Mouse (Mus musculus) cerebellum, adult 11 months (tissue): ENCODE data around the gene H2-Q1.
"Not testable (repeated sequence)": the region's sequence is repeated elsewhere in the genome, so short reads cannot be mapped to it uniquely, and the experiment has no call there.

Experiments used
- DNase-seq: peaks from one replicate; pipeline ENCODE4 v3.0.0; 2022

The H2-Q1 gene

DNA sequence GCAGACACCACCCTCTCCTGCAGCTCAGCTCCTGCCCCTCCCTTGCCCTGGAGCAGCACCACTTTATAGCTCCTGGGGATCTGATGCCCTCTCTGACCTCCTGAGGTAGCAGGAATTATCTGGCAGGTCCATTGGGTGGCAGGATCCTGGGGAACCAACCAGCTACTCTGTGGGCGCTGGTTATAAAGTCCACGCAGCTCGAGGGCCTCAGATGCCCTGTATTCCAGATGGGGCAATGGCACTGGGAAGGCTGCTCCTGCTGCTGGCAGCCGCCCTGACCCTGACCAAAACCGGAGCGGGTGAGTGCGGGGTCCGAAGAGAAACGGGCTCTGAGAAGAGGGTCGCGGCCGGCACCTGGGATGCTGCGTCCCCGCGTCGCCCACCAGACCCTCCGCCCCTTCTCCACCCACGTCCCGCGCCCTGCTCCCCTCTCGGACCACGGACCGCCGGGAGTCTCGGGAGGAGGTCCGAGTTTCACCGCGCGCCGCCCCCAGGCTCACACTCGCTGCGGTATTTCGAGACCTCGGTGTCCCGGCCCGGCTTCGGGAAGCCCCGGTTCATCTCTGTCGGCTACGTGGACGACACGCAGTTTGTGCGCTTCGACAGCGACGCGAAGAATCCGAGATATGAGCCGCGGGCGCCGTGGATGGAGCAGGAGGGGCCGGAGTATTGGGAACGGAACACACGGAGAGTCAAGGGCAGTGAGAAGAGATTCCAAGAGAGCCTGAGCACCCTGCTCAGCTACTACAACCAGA, at the start of gene H2-Q1:
Gene H2-Q1 (plus strand): TSS at position 79 of the 755 bp plus-strand sequence.
- DNase-seq, result no peak

DNA sequence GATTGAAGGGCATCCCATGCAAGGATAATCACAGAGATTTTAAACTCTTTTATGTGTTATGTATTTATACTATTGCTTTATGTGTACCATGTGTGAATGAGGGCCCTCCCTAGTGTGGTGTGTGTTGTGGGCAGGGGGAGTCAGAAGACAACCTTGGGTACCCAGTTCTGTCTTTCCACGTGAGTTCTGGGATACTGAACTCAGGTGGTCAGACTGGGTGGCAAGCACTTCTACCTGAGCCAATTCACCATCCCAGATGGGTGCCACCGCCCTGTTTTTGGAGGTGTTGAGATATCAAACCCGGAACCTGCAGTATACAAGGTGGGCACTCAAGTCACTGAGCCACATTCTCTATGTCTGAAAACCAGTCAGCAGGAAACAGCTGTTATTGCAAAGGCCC, 48.0 kb upstream of the H2-Q1 start:
- DNase-seq, result no peak

DNA sequence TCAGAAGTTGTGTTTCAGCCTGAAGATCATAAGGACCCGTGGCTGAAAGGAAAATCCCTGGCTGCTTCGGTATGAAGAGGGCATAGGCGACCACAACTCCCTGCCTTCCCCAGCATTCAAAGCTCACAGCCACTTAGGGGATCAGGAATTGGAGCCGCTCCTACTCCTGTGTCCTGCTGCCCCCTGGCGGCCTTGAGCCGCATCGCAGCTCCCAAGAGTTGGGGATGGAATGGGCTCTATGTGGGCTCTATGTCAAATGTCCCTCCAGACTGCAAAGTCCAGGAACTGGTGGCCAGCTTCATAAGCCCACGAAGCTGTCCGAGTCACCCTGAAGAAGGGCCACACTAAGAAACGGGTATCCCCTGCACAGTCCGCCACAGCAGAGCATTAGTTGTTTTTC, 45.4 kb upstream of the H2-Q1 start:
- DNase-seq, result peak; percentile 75

DNA sequence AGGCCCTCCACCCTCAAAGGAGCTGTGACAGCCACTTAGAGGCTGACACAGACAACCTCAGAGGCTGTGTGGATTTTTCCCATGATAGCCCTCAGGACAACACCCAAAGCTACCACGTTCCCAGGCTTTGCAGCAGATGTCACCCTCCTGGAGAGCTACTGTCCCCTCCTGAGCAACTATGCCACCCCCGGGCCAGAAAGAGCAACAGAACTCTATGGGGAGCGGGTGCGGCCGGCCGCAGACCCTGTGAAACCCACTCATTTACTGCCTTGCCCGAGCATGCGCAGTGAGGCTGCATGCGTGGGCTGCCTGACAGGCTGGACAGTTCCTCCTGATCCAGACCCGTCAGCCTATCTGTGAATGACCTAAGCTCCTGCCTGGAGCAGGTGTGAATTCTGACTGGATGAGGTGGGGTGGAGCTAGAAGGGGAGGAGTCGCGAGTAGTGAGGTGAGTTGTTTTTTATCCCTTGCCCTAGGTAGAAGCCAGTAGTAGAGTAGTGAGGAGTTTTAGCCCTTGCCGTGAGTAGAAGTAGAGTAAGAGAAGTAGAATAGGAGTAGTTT, 43.8 kb upstream of the H2-Q1 start:
- DNase-seq, result no peak

DNA sequence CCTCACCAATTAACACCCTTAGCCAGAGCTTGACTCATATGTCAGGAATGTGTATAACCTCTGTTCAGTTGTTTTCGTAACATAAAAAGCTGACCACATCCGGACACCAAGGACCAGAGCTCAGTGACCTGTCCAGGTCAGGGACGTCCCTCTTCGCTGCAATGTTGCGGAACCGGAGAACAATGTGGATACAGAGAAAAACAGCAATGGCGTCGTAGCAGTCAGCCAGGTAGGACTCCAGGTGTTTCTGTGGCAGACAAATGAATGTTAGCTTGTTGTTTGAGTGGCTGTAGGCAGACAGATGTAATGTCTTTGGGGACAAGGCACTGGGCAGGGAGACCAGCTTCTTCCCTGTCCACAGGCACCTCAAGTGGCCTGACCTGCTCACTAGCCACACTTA, 42.2 kb upstream of the H2-Q1 start:
- no peak for DNase-seq

DNA sequence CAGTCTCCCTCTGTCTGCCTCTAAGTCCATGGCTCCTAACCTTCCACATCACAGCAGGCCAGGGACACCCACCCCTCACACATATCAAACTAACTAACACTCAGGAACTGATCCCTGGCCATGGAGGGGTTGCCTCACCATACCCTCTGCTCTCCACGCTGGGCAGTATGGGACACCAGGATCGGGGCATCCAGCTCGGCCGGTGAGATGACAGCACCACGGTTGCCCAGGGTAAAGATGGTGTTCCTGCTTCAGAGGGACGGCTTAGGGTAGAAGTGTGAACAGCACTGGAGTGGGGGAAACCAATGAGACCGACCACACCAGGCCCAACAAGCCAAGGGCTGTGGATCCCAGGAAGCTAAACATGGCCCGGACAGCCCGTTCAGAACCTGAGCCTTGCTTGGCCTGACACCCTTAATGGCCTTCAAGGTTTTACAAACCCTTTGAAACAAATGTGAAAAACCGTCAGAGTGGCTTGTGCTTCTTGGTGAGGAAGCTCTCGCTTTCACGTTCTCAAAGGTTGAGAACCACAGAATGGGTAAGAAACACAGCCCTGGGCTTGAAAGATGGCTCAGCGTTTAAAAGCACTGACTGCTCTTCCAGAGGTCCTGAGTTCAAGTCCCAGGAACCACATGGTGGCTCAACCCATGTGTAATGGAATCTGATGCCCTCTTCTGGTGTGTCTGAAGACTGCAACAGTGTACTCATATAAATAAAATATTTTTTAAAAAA, 41.1 kb upstream of the H2-Q1 start:
- no peak for DNase-seq

DNA sequence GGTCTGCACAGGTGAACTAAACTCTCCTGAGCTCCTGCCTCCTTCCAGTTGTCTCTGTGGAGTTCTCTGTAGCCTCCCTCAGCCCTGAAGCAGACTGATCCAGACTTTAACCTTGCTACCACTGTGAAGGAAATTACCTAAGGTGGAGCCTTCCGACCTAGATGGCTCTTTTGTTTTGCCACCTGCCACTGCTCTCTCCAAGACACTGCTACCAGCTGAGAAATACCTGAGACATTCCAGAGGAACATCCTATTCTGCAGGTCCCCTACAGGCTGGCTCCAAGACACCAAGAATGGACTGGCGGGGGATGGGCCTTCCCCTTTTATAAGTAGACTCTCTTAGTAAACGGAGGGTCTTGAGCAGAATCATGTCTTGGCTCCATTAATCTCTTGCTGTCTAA, 39.9 kb upstream of the H2-Q1 start:
- DNase-seq, result no peak

DNA sequence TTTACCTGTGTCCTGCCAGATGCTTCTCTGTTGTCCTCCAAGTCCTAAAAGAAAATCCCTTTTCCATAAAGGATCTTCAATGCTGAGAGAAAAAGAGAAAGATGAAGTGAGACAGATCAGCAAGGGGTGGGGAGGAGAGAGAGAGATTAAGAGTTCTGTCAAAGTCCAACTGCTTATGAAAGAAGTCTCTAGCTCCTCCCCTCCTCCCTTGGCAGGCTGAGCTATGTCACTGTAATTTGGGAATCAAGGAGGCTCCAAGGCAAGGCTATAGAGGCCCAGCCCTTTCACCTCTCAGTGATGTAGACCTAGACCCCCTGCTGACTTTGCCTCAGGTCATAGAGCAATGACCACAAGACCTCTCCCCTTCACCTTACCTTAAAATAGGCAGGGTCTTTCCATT, 34.8 kb upstream of the H2-Q1 start:
- DNase-seq, result no peak

DNA sequence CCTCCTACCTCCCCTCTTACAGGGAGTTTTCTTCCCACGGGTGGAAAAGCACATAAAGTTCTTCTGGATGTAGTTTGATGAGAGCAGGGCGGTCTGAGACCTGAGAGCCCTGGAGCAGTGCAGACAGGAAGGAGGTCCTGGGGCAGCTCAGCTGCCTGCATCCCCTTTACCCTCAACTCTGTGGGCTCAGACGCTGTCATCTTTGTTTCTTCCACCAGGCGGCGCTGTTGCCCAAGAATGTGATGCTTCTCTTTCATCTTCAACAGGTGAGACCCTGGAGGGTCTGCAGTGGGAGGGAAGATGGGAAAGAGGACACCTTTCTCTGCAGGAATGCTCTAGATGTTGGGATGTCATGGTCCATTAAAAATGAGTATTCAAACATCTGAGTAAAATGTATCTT, 24.4 kb upstream of the H2-Q1 start:
- DNase-seq, result not testable (repeated sequence)

DNA sequence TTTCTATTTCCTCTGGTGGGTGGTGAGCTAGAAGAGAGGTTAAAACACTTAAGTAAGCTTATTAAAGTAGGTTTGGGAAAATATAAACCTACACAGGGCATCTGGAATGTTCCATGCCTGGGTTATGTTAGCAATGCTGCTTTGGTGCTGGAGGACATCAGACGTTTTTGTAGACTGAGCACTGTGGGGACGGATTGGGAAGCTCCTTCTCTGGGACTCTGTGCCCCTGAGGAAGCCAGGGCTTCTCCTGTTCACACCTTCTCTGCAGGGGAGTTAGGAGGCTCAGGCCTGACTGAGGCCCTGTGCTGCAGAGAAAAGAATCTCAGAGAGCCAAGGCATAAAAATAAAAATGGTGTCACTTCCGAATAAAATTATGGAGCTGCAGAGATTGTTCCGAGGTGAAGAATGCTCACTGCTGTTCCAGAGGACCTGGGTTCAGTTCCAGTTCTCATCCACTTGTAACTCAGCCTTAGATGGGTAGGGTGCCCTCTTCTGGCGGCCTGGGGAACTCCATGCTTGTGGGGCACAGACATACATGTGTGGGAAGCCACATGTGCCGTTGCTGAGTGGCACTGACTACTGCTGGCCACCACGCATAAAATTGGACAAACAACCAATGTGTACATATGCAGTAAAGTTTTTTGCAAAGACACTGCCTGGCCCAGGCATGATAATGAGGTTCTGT, 19.8 kb upstream of the H2-Q1 start:
- not testable (repeated sequence) for DNase-seq

DNA sequence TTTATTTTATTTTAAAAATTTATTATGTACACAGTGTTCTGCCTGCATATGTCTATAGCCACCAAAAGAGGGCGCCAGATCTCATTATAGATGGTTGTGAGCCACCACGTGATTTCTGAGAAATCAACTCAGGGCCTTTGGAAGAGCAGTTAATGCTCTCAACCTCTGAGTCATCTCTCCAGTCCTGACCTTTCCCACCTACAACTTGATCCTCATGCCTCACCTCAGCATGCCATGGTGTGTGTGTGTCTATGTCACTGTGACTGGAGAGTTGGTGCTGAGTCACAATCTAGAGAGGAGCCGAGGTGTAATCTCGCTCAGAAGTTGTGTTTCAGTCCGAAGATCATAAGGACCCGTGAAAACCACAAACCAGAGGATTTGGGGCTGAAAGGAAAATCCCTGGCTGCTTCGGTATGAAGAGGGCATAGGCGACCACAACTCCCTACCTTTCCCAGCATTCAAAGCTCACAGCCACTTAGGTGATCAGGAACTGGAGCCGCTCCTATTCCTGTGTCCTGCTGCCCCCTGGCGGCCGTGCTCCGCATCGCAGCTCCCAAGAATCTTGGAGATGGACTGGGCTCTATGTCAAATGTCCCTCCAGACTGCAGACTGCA, 18.5 kb upstream of the H2-Q1 start:
- peak; percentile 73 for DNase-seq

DNA sequence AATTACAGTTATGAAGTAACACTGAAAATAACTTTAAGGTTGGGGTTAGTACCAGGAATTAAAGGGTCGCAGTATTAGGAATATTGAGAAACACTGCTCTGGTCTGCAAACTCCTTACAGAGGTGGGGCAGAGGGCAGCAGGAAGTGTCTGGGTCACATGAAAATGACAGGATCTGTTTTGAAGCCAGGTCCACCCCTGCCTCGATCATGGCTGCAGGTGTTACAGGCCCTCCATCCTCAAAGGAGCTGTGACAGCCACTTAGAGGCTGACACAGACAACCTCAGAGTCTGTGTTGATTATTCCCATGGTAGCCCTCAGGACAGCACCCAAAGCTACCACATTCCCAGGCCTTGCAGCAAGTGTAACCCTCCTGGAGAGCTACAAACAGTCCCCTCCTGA, 16.9 kb upstream of the H2-Q1 start:
- no peak for DNase-seq

DNA sequence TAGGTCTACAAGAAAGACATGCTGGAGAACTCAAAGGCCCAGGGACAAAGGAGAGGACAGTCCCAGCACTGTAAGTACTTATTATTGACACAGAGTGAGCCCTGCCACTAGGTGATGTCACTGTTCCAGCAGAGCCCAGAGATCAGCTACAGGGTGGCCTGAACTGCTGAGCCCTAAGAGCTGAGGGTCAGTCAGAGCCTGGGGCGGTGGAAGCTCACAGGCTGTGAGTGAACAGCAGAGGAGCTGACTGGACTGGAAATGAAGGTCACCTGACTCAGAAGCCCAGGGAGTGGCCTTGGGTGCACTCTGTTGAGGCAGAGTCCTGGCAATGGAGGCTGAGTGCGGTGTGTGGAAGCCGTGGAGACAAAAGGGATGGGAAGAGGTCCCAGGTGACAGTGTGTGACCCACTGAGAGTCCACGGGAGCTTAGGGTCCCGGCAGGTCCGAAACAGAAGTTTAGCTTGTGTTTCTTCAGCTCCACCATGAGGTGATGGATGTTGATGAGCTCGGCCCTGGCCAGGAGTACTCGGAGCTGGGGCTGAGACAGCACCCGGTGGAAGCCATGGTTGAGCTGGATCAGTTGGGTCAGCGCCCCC, 16.4 kb upstream of the H2-Q1 start:
- no peak for DNase-seq

DNA sequence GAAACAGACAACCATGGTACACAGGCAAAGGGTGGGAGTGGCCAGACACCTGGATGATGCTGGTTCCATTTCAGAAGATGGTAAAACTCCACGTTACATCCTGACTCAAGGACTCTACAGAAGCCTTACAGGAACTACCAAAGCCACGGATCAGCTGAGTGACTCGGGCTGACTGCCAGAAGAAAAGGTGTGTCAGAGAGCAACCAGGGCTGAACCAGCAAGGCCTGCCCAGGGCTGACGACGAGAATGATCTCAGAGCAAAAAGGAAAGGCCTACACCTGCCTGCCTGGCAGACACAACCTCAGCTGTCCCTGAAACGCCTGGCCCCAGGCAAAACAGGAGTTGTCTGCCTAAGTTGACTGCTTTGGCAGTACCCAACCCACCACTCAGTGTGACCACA, 15.7 kb upstream of the H2-Q1 start:
- DNase-seq, result no peak

DNA sequence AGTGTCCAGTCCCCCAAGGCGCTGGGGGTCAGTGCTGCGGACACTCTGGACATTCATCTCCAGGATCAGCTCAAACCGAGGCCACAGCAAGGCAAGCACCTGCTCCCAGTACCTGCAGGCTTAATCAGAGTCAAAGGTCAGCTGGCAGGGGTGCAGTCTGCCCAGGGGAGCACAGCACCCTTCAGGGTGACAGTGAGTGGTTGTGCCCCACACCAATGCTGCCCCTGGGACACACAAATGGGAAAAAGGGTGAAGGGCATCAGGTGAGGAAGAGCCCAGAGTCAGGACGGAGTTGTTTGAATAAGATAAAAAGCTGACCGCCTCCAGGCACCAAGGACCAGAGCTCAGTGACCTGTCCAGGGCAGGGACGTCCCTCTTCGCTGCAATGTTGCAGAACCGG, 15.3 kb upstream of the H2-Q1 start:
- DNase-seq, result not testable (repeated sequence)

DNA sequence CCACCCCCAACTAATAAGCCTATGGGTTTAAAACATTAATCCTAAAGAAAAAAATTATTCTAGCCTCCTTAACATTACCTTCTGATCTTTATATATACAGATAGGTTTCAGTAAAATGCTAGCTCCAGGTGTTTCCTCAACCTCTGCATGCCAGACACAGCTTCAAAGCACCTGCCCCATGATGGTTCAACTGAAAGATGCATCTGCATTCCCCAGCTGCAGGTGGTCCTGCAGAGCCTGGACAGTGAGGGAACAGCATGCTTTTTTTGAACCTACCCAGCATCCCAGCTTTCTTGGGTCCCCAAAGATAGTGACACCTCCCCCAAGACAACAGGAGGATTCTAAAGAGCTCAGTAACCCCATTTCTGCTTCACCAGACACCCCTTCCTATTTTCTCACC, 1.5 kb upstream of the H2-Q1 start:
- no peak for DNase-seq

DNA sequence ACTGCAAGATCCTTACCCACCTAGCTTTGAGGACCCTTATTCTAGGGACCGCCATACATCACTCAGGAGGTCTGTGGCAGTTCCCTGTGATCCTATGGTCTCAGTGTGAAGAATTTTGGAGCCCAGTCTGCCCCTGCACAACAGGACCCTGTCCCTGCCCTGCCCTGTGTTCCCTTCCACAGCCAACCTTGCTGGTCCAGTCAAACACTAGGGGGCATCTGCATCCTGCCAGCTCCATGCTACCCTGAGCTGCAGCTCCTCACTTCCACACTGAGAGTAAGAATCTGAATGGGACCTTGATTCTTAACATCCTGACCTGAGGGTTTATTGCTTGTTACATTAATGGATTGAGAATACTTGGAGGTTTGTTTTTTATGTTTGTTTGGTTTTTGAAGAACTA, 4.9 kb downstream of the H2-Q1 start:
- DNase-seq, result not testable (repeated sequence)

DNA sequence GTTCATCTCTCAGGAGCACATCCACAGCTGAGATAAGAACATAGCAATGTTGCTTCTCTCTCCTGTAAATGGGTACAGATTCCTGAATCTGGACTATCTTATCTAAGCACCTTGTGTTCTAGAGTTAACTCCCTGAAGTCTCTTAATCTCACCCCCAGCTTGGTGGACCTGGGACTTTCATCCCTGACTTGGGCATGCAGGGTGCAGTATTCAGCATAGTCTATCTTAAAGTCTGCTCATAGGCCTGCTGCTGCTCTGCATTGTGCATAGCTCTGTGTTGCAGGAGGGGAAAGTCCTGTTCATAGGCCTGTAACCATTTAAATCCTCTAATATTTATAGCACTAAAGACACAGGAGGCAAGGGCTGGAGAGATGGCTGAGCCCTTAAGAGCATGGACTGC, 5.8 kb downstream of the H2-Q1 start:
- DNase-seq, result not testable (repeated sequence)

DNA sequence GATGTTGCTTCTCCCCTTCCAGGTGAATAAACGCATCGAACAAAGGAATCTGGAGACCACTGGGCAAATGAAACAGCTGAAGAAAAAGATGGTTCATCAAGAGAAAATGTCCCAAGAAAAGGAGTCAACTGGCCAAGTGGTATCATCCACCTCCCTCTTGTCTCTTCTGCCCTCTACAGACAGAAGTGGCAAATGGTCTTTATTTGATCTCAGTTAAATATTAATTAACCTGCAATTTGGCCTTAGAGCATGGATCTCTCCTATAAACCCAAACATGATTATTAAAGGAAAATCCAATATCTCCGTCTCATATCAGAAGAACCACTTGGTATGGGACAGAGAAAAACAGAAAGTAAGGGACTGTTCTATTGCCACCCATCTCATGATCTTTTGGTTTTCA, 9.5 kb downstream of the H2-Q1 start:
- DNase-seq, result not testable (repeated sequence)

DNA sequence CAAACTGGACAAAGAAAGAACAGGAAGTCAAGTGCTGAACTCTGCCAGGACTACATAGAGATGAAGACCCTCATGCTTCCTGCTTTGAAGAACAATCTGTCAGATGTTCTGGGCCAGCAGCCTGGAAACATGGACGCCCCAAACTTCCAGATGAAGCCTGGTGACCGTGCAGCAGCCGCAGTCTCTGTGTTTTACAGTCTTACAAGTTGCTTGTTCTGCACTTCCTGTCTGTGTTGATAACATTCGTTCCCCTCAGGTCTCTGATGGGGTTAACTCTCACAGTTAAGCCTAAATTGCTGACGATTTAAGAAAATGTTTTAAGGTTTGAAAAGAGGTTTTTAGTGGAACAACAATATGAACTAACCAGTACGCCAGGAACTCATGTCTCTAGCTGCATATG, 11.3 kb downstream of the H2-Q1 start:
- DNase-seq, result not testable (repeated sequence)

DNA sequence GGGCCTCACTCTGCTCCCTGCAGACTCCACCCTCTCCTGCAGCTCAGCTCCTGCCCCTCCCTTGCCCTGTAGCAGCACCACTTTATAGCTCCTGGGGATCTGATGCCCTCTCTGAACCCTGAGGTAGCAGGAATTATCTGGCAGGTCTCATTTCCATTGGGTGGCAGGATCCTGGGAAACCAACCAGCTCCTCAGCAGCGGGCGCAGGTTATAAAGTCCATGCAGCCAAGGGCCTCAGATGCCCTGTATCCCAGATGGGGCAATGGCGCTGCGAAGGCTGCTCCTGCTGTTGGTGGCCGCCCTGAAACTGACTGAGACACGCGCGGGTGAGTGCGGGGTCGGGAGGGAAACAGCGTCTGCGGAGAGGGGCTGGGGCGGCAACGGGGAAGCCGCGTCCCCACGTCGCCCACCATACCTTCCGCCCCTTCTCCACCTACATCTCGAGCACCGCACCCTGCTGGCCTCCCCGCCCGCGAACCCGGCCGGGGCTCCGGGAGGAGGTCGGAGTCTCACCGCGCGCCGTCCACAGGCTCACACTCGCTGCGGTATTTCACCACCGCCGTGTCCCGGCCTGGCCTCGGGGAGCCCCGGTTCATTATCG, 22.0 kb downstream of the H2-Q1 start, which contains the start of gene H2-Q2:
Gene H2-Q2 (plus strand): TSS at position 172 of the 601 bp plus-strand sequence.
- no peak for DNase-seq
